16 mouse cellular contexts compared by ENCODE assay signal in the genomic region with DNA sequence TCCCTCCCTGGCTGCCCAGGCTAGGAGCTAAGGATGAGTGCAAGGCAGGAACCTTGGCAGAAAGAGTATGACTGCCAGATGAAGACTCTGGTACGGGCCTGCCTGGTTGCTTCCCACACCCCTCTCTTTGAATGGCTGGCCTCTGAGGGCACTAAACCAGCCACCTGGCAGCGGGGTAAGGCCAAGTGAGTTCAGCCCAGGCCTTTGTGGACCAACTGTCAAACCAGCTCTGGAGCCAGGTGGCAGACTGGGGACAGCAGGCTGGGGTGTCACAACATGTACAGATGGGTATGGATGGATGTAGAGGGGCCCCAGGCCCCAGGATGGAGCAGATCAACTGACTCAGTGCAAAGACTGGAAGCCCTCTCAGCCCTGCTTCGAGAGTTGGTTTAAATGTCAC. TPM values are rescaled to one million over a fixed set of nuclear protein-coding genes. Genes with fewer than 3 reads are reported as not detected.
A peak's percentile ranks its signal among the peaks of the same experiment; 100 is the strongest.
DNase-seq lines count a peak whose midpoint lies in the region; ATAC-seq and TF ChIP-seq lines count a peak whose summit lies in the region.
"Had no signal": no experiment of that assay in that cellular context is flagged by ENCODE, and none has a peak within 500 bp of the region (broad histone marks: within the 10 kb centered on the region; RNA-seq: fewer than 3 reads in every experiment).

No protein-coding gene starts in this region.

- TF ChIP-seq CTCF in cerebellum, adult 2 months (IDR thresholded peaks at IDR 0.05; ENCODE audit: borderline replicate concordance, insufficient read depth, low read depth, low read length), result no peak
- TF ChIP-seq CTCF in liver, postnatal 0 days (IDR thresholded peaks at IDR 0.05; ENCODE audit: low read depth), result no peak

- no peak for ATAC-seq in forebrain, embryonic 12.5 days (ENCODE audit: low FRiP score)
- ATAC-seq in liver, postnatal 0 days, result no peak
- ATAC-seq: activated CD4-positive, CD25-positive, alpha-beta regulatory T cell, adult 4 months; Patski had no signal

- peaks cover 44% of the 10 kb centered on the region for H3K4me1 ChIP-seq in cerebellum, adult 2 months (ENCODE audit: control insufficient read depth, insufficient read depth, low read length)
- H3K4me1 ChIP-seq in forebrain, embryonic 12.5 days, result no peaks in the 10 kb centered on the region
- no peaks in the 10 kb centered on the region for H3K4me1 ChIP-seq in liver, postnatal 0 days (ENCODE audit: insufficient read depth)
- H3K4me1 ChIP-seq in hindbrain, embryonic 10.5 days (replicated peaks), result peaks cover 15% of the 10 kb centered on the region
- H3K4me1 ChIP-seq: midbrain, embryonic 10.5 days had no signal

- H3K4me2 ChIP-seq in forebrain, embryonic 12.5 days, result no peak overlapping the region
- H3K4me2 ChIP-seq in liver, postnatal 0 days (ENCODE audit: low read depth, low read length), result no peak overlapping the region
- H3K4me2 ChIP-seq: heart, embryonic 11.5 days; hindbrain, embryonic 14.5 days; lung, embryonic 14.5 days; neural tube, embryonic 13.5 days had no signal

- H3K36me3 ChIP-seq in forebrain, embryonic 12.5 days (replicated peaks), result peaks cover 73% of the 10 kb centered on the region
- H3K36me3 ChIP-seq in liver, postnatal 0 days (replicated peaks; ENCODE audit: insufficient read depth, low read length), result peaks cover 25% of the 10 kb centered on the region
- peaks cover 97% of the 10 kb centered on the region for H3K36me3 ChIP-seq in hindbrain, embryonic 10.5 days

- no peak for TF ChIP-seq EP300 in liver, postnatal 0 days (IDR thresholded peaks at IDR 0.05; ENCODE audit: low read depth)

- peak; percentile 8 for DNase-seq in layer of hippocampus, adult 9-11 months
- no peak for DNase-seq in layer of hippocampus, adult 9-10 months (ENCODE audit: low spot score)
- peak; percentile 66 for DNase-seq in brain, adult 2 months (ENCODE audit: low read depth, low spot score)
- DNase-seq in cerebellum, adult 2 months, result peak; percentile 57 to 69
- DNase-seq in liver, postnatal 0 days, result no peak
- DNase-seq in urinary bladder, postnatal 4 days (ENCODE audit: low spot score in 2 of 2), result no peak
- DNase-seq in hindbrain, embryonic 10.5 days (ENCODE audit: low spot score), result no peak

- 30% methylated on average over 3 of the region's 3 CpGs for WGBS in cerebellum, adult 2 months
- WGBS in forebrain, embryonic 12.5 days, result 92% methylated on average over 3 of the region's 3 CpGs
- WGBS in liver, postnatal 0 days (ENCODE audit: insufficient replicate concordance), result 79% methylated on average over 3 of the region's 3 CpGs
- WGBS in hindbrain, embryonic 10.5 days, result 86% methylated on average over 3 of the region's 3 CpGs

- no peaks in the 10 kb centered on the region for H3K9me3 ChIP-seq in forebrain, embryonic 12.5 days
- H3K9me3 ChIP-seq in liver, postnatal 0 days (ENCODE audit: low read length), result no peaks in the 10 kb centered on the region
- H3K9me3 ChIP-seq in hindbrain, embryonic 10.5 days, result no peaks in the 10 kb centered on the region
- H3K9me3 ChIP-seq: midbrain, embryonic 10.5 days; neural tube, embryonic 13.5 days had no signal

- no peaks in the 10 kb centered on the region for H3K27me3 ChIP-seq in cerebellum, adult 2 months (ENCODE audit: control insufficient read depth, insufficient read depth, low read length)
- no peaks in the 10 kb centered on the region for H3K27me3 ChIP-seq in forebrain, embryonic 12.5 days
- H3K27me3 ChIP-seq in liver, postnatal 0 days (ENCODE audit: insufficient read depth, low read length), result no peaks in the 10 kb centered on the region
- no peaks in the 10 kb centered on the region for H3K27me3 ChIP-seq in hindbrain, embryonic 10.5 days (ENCODE audit: insufficient read depth, poor library complexity, severe bottlenecking)
- H3K27me3 ChIP-seq: neural tube, embryonic 13.5 days; Patski had no signal

- TF ChIP-seq POLR2A in cerebellum, adult 2 months (IDR thresholded peaks at IDR 0.05; ENCODE audit: borderline replicate concordance, insufficient read depth, low read length), result no peak

- no peak overlapping the region for H3K4me3 ChIP-seq in cerebellum, adult 2 months (replicated peaks; ENCODE audit: insufficient read depth, low read depth, low read length)
- H3K4me3 ChIP-seq in forebrain, embryonic 12.5 days (replicated peaks), result no peak overlapping the region
- H3K4me3 ChIP-seq in liver, postnatal 0 days (ENCODE audit: low read depth, low read length), result no peak overlapping the region
- no peak overlapping the region for H3K4me3 ChIP-seq in hindbrain, embryonic 10.5 days
- H3K4me3 ChIP-seq: midbrain, embryonic 10.5 days; neural tube, embryonic 13.5 days had no signal

- no peak overlapping the region for H3K9ac ChIP-seq in forebrain, embryonic 12.5 days
- no peak overlapping the region for H3K9ac ChIP-seq in liver, postnatal 0 days (replicated peaks)
- H3K9ac ChIP-seq: hindbrain, embryonic 14.5 days; lung, embryonic 14.5 days; neural tube, embryonic 13.5 days had no signal

- H3K27ac ChIP-seq in cerebellum, adult 2 months (ENCODE audit: insufficient read depth, low read length), result peak overlapping the region; percentile 8; the same call in 1 of the 2 replicates
- H3K27ac ChIP-seq in forebrain, embryonic 12.5 days, result peak overlapping the region; percentile 38; the same call in 1 of the 2 replicates
- H3K27ac ChIP-seq in liver, postnatal 0 days (ENCODE audit: low read depth), result no peak overlapping the region
- H3K27ac ChIP-seq in hindbrain, embryonic 10.5 days, result no peak overlapping the region
- H3K27ac ChIP-seq: hindbrain, embryonic 14.5 days; kidney, postnatal 0 days; midbrain, embryonic 10.5 days; neural tube, embryonic 13.5 days had no signal

RNA-seq across cellular contexts. Expression of a gene that starts 12.0 kb away (rescaled TPM):
- polyA plus RNA-seq in cerebellum, adult 2 months (2012; rRNA removed), result 0.61 and 1.4 TPM in 2 replicates
- polyA plus RNA-seq in forebrain, embryonic 12.5 days (2016; fragmentation: Nextera tagmentation; extraction: Ambion mirVana), result 5.8 and 6.7 TPM in 2 replicates
- 0.21 and 0.27 TPM in 2 replicates for polyA plus RNA-seq in liver, postnatal 0 days (2015; fragmentation: Nextera tagmentation; extraction: Ambion mirVana)
- 4.3 and 7.7 TPM in 2 replicates for polyA plus RNA-seq in hindbrain, embryonic 10.5 days (2016; fragmentation: Nextera tagmentation; extraction: Ambion mirVana)

Comparison
In these comparisons a context has a peak if more than half of its experiments do, and no peak if none do; other contexts are left out.
1. DNase-seq: peak in layer of hippocampus, adult 9-11 months (single experiment), brain, adult 2 months (single experiment) and cerebellum, adult 2 months (2 of 2); none in layer of hippocampus, adult 9-10 months (single experiment), liver, postnatal 0 days (single experiment), urinary bladder, postnatal 4 days (0 of 2) and hindbrain, embryonic 10.5 days (single experiment).
2. H3K27ac ChIP-seq: peak in cerebellum, adult 2 months (single experiment) and forebrain, embryonic 12.5 days (single experiment); none in liver, postnatal 0 days (single experiment) and hindbrain, embryonic 10.5 days (single experiment).